Mouse (Mus musculus): ENCODE results near the gene Tecr. TPM values are rescaled to one million over a fixed set of nuclear protein-coding genes. Genes with fewer than 3 reads are reported as not detected.

The Tecr gene
- polyA plus RNA-seq (2016; fragmentation: Nextera tagmentation; extraction: Ambion mirVana), result 541 and 550 TPM in 2 replicates

GRCm38 (mm10) chr8:83607661-83608397, at the start of gene Tecr, which contains the start of gene Dnajb1:
Tecr (minus strand) TSS chr8:83607971.
Dnajb1 (plus strand) TSS chr8:83608193.
- Histone ChIP-seq H3K4me1 (peaks cover 27% of the 10 kb centered on the region), H3K36me3 (replicated peaks) (peaks cover 32% of the 10 kb centered on the region), H3K4me3 (replicated peaks) (peak within 1 kb of the TSS; percentile 65), H3K9ac (peak within 1 kb of the TSS; percentile 79), H3K9me3 (no peaks in the 10 kb centered on the region), H3K27ac (peak within 1 kb of the TSS; percentile 95), H3K27me3 (no peaks in the 10 kb centered on the region; the same call in 1 of the 2 replicates), H3K4me2 (peak within 1 kb of the TSS; percentile 70)
- peak; percentile 98 for ATAC-seq (ENCODE audit: low FRiP score)
- WGBS, result under 1% methylated on average over 69 of the region's 69 CpGs

GRCm38 (mm10) chr8:83656484-83657246, 48.9 kb upstream of the Tecr start:
- Histone ChIP-seq H3K27ac (no peak overlapping the region), H3K36me3 (replicated peaks) (peaks cover 22% of the 10 kb centered on the region), H3K9me3 (no peaks in the 10 kb centered on the region), H3K4me1 (peaks cover 45% of the 10 kb centered on the region), H3K4me3 (replicated peaks) (no peak overlapping the region), H3K9ac (no peak overlapping the region), H3K4me2 (no peak overlapping the region), H3K27me3 (no peaks in the 10 kb centered on the region)
- WGBS, result 81% methylated on average over 13 of the region's 13 CpGs
- no peak for ATAC-seq (ENCODE audit: low FRiP score)

- H3K4me2 ChIP-seq, result no peak overlapping the region
- 92% methylated on average over 9 of the region's 9 CpGs for WGBS
- no peaks in the 10 kb centered on the region for H3K27me3 ChIP-seq
- peaks cover 39% of the 10 kb centered on the region for H3K4me1 ChIP-seq
- no peak for ATAC-seq (ENCODE audit: low FRiP score)
- H3K9ac ChIP-seq, result no peak overlapping the region
- no peak overlapping the region for H3K4me3 ChIP-seq (replicated peaks)
- no peak overlapping the region for H3K27ac ChIP-seq
- peaks cover 22% of the 10 kb centered on the region for H3K36me3 ChIP-seq (replicated peaks)
- no peaks in the 10 kb centered on the region for H3K9me3 ChIP-seq
Observed at GRCm38 (mm10) chr8:83656043-83656442, 48.3 kb upstream of the Tecr start.

GRCm38 (mm10) chr8:83654725-83655124, 47.0 kb upstream of the Tecr start:
- H3K9ac ChIP-seq, result no peak overlapping the region
- no peaks in the 10 kb centered on the region for H3K9me3 ChIP-seq
- H3K4me2 ChIP-seq, result no peak overlapping the region
- no peak overlapping the region for H3K27ac ChIP-seq
- no peak overlapping the region for H3K4me3 ChIP-seq (replicated peaks)
- H3K4me1 ChIP-seq, result peaks cover 26% of the 10 kb centered on the region
- no peaks in the 10 kb centered on the region for H3K27me3 ChIP-seq
- 97% methylated on average over 6 of the region's 6 CpGs for WGBS
- H3K36me3 ChIP-seq (replicated peaks), result peaks cover 22% of the 10 kb centered on the region
- no peak for ATAC-seq (ENCODE audit: low FRiP score)

- peak overlapping the region; percentile 63; the same call in 1 of the 2 replicates for H3K27ac ChIP-seq
- peak overlapping the region; percentile 90 for H3K4me3 ChIP-seq (replicated peaks)
- 41% methylated on average over 10 of the region's 10 CpGs for WGBS
- peaks cover 22% of the 10 kb centered on the region for H3K36me3 ChIP-seq (replicated peaks)
- H3K27me3 ChIP-seq, result no peaks in the 10 kb centered on the region
- H3K9me3 ChIP-seq, result no peaks in the 10 kb centered on the region
- ATAC-seq (ENCODE audit: low FRiP score), result no peak
- H3K4me2 ChIP-seq, result peak overlapping the region; percentile 96
- peaks cover 24% of the 10 kb centered on the region for H3K4me1 ChIP-seq
- peak overlapping the region; percentile 90 for H3K9ac ChIP-seq
Observed at GRCm38 (mm10) chr8:83653662-83654017, 45.9 kb upstream of the Tecr start.

GRCm38 (mm10) chr8:83652744-83653661, 45.2 kb upstream of the Tecr start:
- H3K9ac ChIP-seq, result peak overlapping the region; percentile 90
- H3K36me3 ChIP-seq (replicated peaks), result peaks cover 21% of the 10 kb centered on the region
- peaks cover 22% of the 10 kb centered on the region for H3K4me1 ChIP-seq
- H3K4me2 ChIP-seq, result peak overlapping the region; percentile 96
- H3K4me3 ChIP-seq (replicated peaks), result peak overlapping the region; percentile 90
- H3K27ac ChIP-seq, result peak overlapping the region; percentile 69
- ATAC-seq (ENCODE audit: low FRiP score), result no peak
- WGBS, result 2% methylated on average over 45 of the region's 46 CpGs
- H3K9me3 ChIP-seq, result 0 out of 2 replicates have a peak, but pooled peaks cover 2% of the 10 kb centered on the region
- no peaks in the 10 kb centered on the region for H3K27me3 ChIP-seq

GRCm38 (mm10) chr8:83652030-83652743, 44.4 kb upstream of the Tecr start, which contains the start of gene Gipc1:
Gipc1 (plus strand) TSS chr8:83652677.
- Histone ChIP-seq H3K9ac (peak within 1 kb of the TSS; percentile 90), H3K4me2 (peak within 1 kb of the TSS; percentile 96), H3K4me3 (replicated peaks) (peak within 1 kb of the TSS; percentile 90), H3K27ac (peak within 1 kb of the TSS; percentile 87), H3K9me3 (0 out of 2 replicates have a peak, but pooled peaks cover 2% of the 10 kb centered on the region), H3K4me1 (peaks cover 22% of the 10 kb centered on the region), H3K27me3 (no peaks in the 10 kb centered on the region), H3K36me3 (replicated peaks) (peaks cover 15% of the 10 kb centered on the region; the same call in 1 of the 2 replicates)
- ATAC-seq (ENCODE audit: low FRiP score), result peak; percentile 98
- 4% methylated on average over 47 of the region's 50 CpGs for WGBS

- Histone ChIP-seq H3K36me3 (replicated peaks) (no peaks in the 10 kb centered on the region), H3K4me1 (peaks cover 18% of the 10 kb centered on the region), H3K9ac (no peak overlapping the region), H3K9me3 (0 out of 2 replicates have a peak, but pooled peaks cover 2% of the 10 kb centered on the region), H3K27me3 (no peaks in the 10 kb centered on the region), H3K4me3 (replicated peaks) (no peak overlapping the region), H3K4me2 (no peak overlapping the region), H3K27ac (no peak overlapping the region)
- ATAC-seq (ENCODE audit: low FRiP score), result no peak
- WGBS, result 92% methylated on average over 6 of the region's 6 CpGs
Observed at GRCm38 (mm10) chr8:83649699-83650098, 41.9 kb upstream of the Tecr start.

- peaks cover 5% of the 10 kb centered on the region for H3K4me1 ChIP-seq
- ATAC-seq (ENCODE audit: low FRiP score), result no peak
- no peak overlapping the region for H3K27ac ChIP-seq
- 86% methylated on average over 4 of the region's 4 CpGs for WGBS
- no peak overlapping the region for H3K4me2 ChIP-seq
- 0 out of 2 replicates have a peak, but pooled peaks cover 2% of the 10 kb centered on the region for H3K9me3 ChIP-seq
- no peak overlapping the region for H3K4me3 ChIP-seq (replicated peaks)
- no peaks in the 10 kb centered on the region for H3K36me3 ChIP-seq (replicated peaks)
- H3K27me3 ChIP-seq, result no peaks in the 10 kb centered on the region
- no peak overlapping the region for H3K9ac ChIP-seq
Observed at GRCm38 (mm10) chr8:83648031-83648430, 40.3 kb upstream of the Tecr start.

GRCm38 (mm10) chr8:83647511-83647910, 39.7 kb upstream of the Tecr start:
- ATAC-seq (ENCODE audit: low FRiP score), result no peak
- WGBS, result 94% methylated on average over 11 of the region's 11 CpGs

GRCm38 (mm10) chr8:83639649-83640048, 31.9 kb upstream of the Tecr start:
- Histone ChIP-seq H3K4me2 (no peak overlapping the region), H3K9ac (no peak overlapping the region), H3K4me1 (no peaks in the 10 kb centered on the region), H3K36me3 (replicated peaks) (no peaks in the 10 kb centered on the region), H3K4me3 (replicated peaks) (no peak overlapping the region), H3K27ac (no peak overlapping the region), H3K27me3 (peaks cover 4% of the 10 kb centered on the region; the same call in 1 of the 2 replicates), H3K9me3 (peaks cover 5% of the 10 kb centered on the region)
- no peak for ATAC-seq (ENCODE audit: low FRiP score)
- 74% methylated on average over 5 of the region's 5 CpGs for WGBS

More at GRCm38 (mm10) chr8:83647511-83647910, 39.7 kb upstream of the Tecr start:
- no peaks in the 10 kb centered on the region for H3K36me3 ChIP-seq (replicated peaks)
- H3K4me1 ChIP-seq, result peaks cover 3% of the 10 kb centered on the region; the same call in 1 of the 2 replicates
- H3K9me3 ChIP-seq, result 0 out of 2 replicates have a peak, but pooled peaks cover 2% of the 10 kb centered on the region
- H3K4me3 ChIP-seq (replicated peaks), result no peak overlapping the region
- H3K27me3 ChIP-seq, result no peaks in the 10 kb centered on the region
- no peak overlapping the region for H3K27ac ChIP-seq
- H3K9ac ChIP-seq, result no peak overlapping the region
- no peak overlapping the region for H3K4me2 ChIP-seq

Measured in forebrain, embryonic 12.5 days (tissue).